Mouse (Mus musculus) MEL (cell line): ENCODE data around the gene Ppm1f.
"Not testable (repeated sequence)": the region's sequence is repeated elsewhere in the genome, so short reads cannot be mapped to it uniquely, and the experiment has no call there.

Experiments used
- BHLHE40 ChIP-seq: IDR thresholded peaks from 2 replicates; pipeline ENCODE4 v1.6.1; 2012; ENCODE audit warnings: low read depth, mild to moderate bottlenecking, inconsistent platforms, low read length, improper control_type of control experiment, borderline replicate concordance
- CTCF ChIP-seq, 3 experiments: IDR thresholded peaks in 2 of 3; conservative IDR thresholded peaks in 1 of 3; 2 replicates each; pipeline ENCODE4 v1.5.1; 2011 to 2012; ENCODE audit warnings: low read length in 3 of 3, low read depth in 2 of 3, mild to moderate bottlenecking in 2 of 3, improper control_type of control experiment in 1 of 3, inconsistent platforms in 1 of 3, mixed read lengths in 1 of 3, moderate library complexity in 1 of 3; ENCODE audit not compliant: control insufficient read depth in 1 of 3, insufficient read depth in 1 of 3, poor library complexity in 1 of 3, severe bottlenecking in 1 of 3
- ELF1 ChIP-seq: IDR thresholded peaks from 2 replicates; pipeline ENCODE4 v1.6.1; 2014; ENCODE audit warnings: low read depth, mild to moderate bottlenecking, inconsistent platforms, low read length, improper control_type of control experiment, moderate library complexity
- EP300 ChIP-seq, 2 experiments: IDR thresholded peaks; 2 replicates each; pipeline ENCODE4 v1.6.1; 2011; ENCODE audit warnings: improper control_type of control experiment in 2 of 2, low read length in 2 of 2, low read depth in 1 of 2, mild to moderate bottlenecking in 1 of 2
- HCFC1 ChIP-seq: IDR thresholded peaks from 2 replicates; pipeline ENCODE4 v1.6.1; 2012; ENCODE audit warnings: low read depth, mild to moderate bottlenecking, inconsistent platforms, low read length, improper control_type of control experiment, moderate library complexity
- KAT2A ChIP-seq: conservative IDR thresholded peaks from 2 replicates; pipeline ENCODE4 v1.6.1; 2012; ENCODE audit warnings: low read depth, low read length, improper control_type of control experiment, inconsistent platforms
- MAZ ChIP-seq: IDR thresholded peaks from 2 replicates; pipeline ENCODE4 v1.6.1; 2012; ENCODE audit warnings: low read depth, mild to moderate bottlenecking, inconsistent platforms, low read length, improper control_type of control experiment
- POLR2AphosphoS2 ChIP-seq: IDR thresholded peaks from 2 replicates; pipeline ENCODE4 v1.6.1; 2011; ENCODE audit warnings: low read length, improper control_type of control experiment
- POLR2AphosphoS5 ChIP-seq: IDR thresholded peaks from 2 replicates; pipeline ENCODE4 v1.6.1; 2012; ENCODE audit warnings: low read depth, borderline replicate concordance, mild to moderate bottlenecking, inconsistent platforms, low read length, moderate library complexity, mixed read lengths
- SMC3 ChIP-seq: IDR thresholded peaks from 2 replicates; pipeline ENCODE4 v1.6.1; 2011; ENCODE audit warnings: low read depth, low read length, improper control_type of control experiment
- ZMIZ1 ChIP-seq: IDR thresholded peaks from 2 replicates; pipeline ENCODE4 v1.6.1; 2012; ENCODE audit warnings: low read depth, mild to moderate bottlenecking, inconsistent platforms, low read length, improper control_type of control experiment, moderate library complexity

GRCm38 (mm10) chr16:16856054-16856453 lies 40.2 kb upstream of the Ppm1f start:
- TF ChIP-seq BHLHE40; CTCF (IDR thresholded peaks at IDR 0.05 in 2 of 3, conservative IDR thresholded peaks at IDR 0.05 in 1 of 3; ENCODE audit: control insufficient read depth in 1 of 3, insufficient read depth in 1 of 3, low read depth in 2 of 3, low read length in 3 of 3, poor library complexity in 1 of 3, severe bottlenecking in 1 of 3); KAT2A; ELF1; SMC3; HCFC1; POLR2AphosphoS2; MAZ; POLR2AphosphoS5; ZMIZ1; EP300 (IDR thresholded peaks at IDR 0.05; ENCODE audit: low read depth in 1 of 2, low read length in 2 of 2): not testable (repeated sequence)
